Mouse (Mus musculus): ENCODE results near the gene Sdha.

DNA sequence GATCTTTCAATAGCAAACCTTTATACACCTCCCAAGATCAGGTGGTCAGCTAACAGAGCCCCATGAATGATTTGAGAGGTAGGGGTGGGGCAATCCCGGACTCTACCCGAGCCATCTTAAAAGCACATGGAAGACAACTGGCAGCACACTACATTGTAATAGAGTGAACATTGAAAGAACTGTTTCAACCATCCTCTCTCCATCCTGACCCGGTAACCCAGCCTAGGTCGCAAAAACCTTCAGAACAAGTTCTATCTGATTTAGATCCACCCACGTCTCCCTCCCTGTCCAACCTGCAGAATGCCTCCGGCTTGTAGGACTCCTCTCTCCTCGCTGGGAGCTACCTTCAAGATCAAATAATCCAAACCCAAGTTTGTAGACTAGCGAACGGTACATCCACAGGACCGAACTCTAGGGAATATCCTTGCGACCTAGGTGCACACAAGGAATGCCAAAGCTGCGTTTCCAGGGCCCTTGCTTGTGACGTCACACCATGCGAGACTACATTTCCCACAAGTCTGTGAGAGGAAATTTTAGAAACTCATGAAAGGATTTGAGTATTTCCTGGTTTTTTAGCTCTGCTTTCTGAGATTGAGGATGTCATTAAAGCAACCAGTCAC is 40.4 kb upstream of the Sdha start, which contains the start of gene Zfp72:
- TF ChIP-seq CTCF (IDR thresholded peaks at IDR 0.05; ENCODE audit: low read depth, low read length) = no peak
- TF ChIP-seq TAL1 (conservative IDR thresholded peaks at IDR 0.05; ENCODE audit: low read depth, low read length) = no peak

All from G1E (cell line).